Mouse (Mus musculus) forebrain, embryonic 12.5 days (tissue): ENCODE results near the gene Atg101. TPM values are rescaled to one million over a fixed set of nuclear protein-coding genes. Genes with fewer than 3 reads are reported as not detected.

ENCODE experiments used
- ATAC-seq: fragments of 200-750 bp; cut with Nextera tagmentation; 2 replicates; pipeline ENCODE4 v1.8.0; 2017; ENCODE audit warnings: moderate TSS enrichment; ENCODE audit not compliant: low FRiP score
- H3K27ac ChIP-seq: fragments of 300-500 bp; sonication (generic); 2 replicates; pipeline ENCODE4 v1.5.1; 2016; ENCODE audit warnings: mild to moderate bottlenecking
- H3K27me3 ChIP-seq: fragments of 300-500 bp; sonication (generic); 2 replicates; pipeline ENCODE4 v1.6.1; 2016; ENCODE audit warnings: mild to moderate bottlenecking
- H3K36me3 ChIP-seq: fragments of 300-500 bp; sonication (generic); replicated peaks from 2 replicates; pipeline ENCODE4 v1.6.1; 2016; ENCODE audit warnings: mild to moderate bottlenecking
- H3K4me1 ChIP-seq: fragments of 300-500 bp; sonication (generic); 2 replicates; pipeline ENCODE4 v1.6.1; 2016
- H3K4me2 ChIP-seq: fragments of 300-500 bp; sonication (generic); 2 replicates; pipeline ENCODE4 v1.6.1; 2016; ENCODE audit warnings: mild to moderate bottlenecking, moderate library complexity
- H3K4me3 ChIP-seq: fragments of 300-500 bp; sonication (generic); replicated peaks from 2 replicates; pipeline ENCODE4 v1.5.1; 2016; ENCODE audit warnings: mild to moderate bottlenecking
- H3K9ac ChIP-seq: fragments of 300-500 bp; sonication (generic); 2 replicates; pipeline ENCODE4 v1.6.1; 2016; ENCODE audit warnings: mild to moderate bottlenecking
- H3K9me3 ChIP-seq: fragments of 300-500 bp; sonication (generic); 2 replicates; pipeline ENCODE4 v1.6.1; 2016
- WGBS: fragments of 180-500 bp; shearing (Covaris S2); methylation state at CpG from one replicate; pipeline ENCODE4 v1.1.7; 2016; 5-methylcytosine and 5-hydroxymethylcytosine counted together
- polyA plus RNA-seq: library from polyadenylated mRNA; unstranded; fragments of >200 nt; fragmentation: Nextera tagmentation; extraction: Ambion mirVana; gene quantifications from 2 replicates; pipeline ENCODE4 v1.2.1, GENCODE M21; 2016

The Atg101 gene
- polyA plus RNA-seq, 1 experiment from 2014 or later: 61.9 TPM

GRCm38 (mm10) chr15:101295106-101295505 is 11.0 kb downstream of the Atg101 start:
- no peak overlapping the region for H3K27ac ChIP-seq
- no peak overlapping the region for H3K4me3 ChIP-seq
- H3K36me3 ChIP-seq: peaks cover 26% of the 10 kb centered on the region
- no peaks in the 10 kb centered on the region for H3K27me3 ChIP-seq
- H3K9me3 ChIP-seq: no peaks in the 10 kb centered on the region
- ATAC-seq: no peak
- peaks cover 6% of the 10 kb centered on the region; the same call in 1 of the 2 replicates for H3K4me1 ChIP-seq
- H3K9ac ChIP-seq: no peak overlapping the region
- H3K4me2 ChIP-seq: no peak overlapping the region
- WGBS: 83% methylated on average over 7 of the region's 7 CpGs

- 96% methylated on average over 10 of the region's 10 CpGs for whole genome bisulfite sequencing
- H3K9me3 ChIP-seq: no peaks in the 10 kb centered on the region
- H3K4me1 ChIP-seq: peaks cover 6% of the 10 kb centered on the region; the same call in 1 of the 2 replicates
- H3K27me3 ChIP-seq: no peaks in the 10 kb centered on the region
- peaks cover 21% of the 10 kb centered on the region for H3K36me3 ChIP-seq
- no peak for ATAC-seq
- no peak overlapping the region for H3K4me3 ChIP-seq
- H3K4me2 ChIP-seq: no peak overlapping the region
- no peak overlapping the region for H3K27ac ChIP-seq
- no peak overlapping the region for H3K9ac ChIP-seq
Observed at GRCm38 (mm10) chr15:101295616-101296015, 11.5 kb downstream of the Atg101 start.

GRCm38 (mm10) chr15:101296091-101296490 is 12.0 kb downstream of the Atg101 start:
- H3K4me1 ChIP-seq: peaks cover 6% of the 10 kb centered on the region; the same call in 1 of the 2 replicates
- no peak overlapping the region for H3K4me3 ChIP-seq
- 93% methylated on average over 11 of the region's 11 CpGs for WGBS
- H3K27ac ChIP-seq: no peak overlapping the region
- H3K27me3 ChIP-seq: no peaks in the 10 kb centered on the region
- H3K9me3 ChIP-seq: no peaks in the 10 kb centered on the region
- peaks cover 17% of the 10 kb centered on the region for H3K36me3 ChIP-seq
- no peak overlapping the region for H3K4me2 ChIP-seq
- no peak for ATAC-seq
- no peak overlapping the region for H3K9ac ChIP-seq

- Histone ChIP-seq H3K36me3 (0 out of 2 replicates have a peak, but pooled peaks cover under 1% of the 10 kb centered on the region), H3K9me3 (no peaks in the 10 kb centered on the region), H3K27me3 (no peaks in the 10 kb centered on the region), H3K4me2 (no peak overlapping the region; the same call in 1 of the 2 replicates), H3K9ac (0 out of 2 replicates have a peak overlapping the region, but pooled peaks have one; percentile 41), H3K4me1 (peaks cover 6% of the 10 kb centered on the region; the same call in 1 of the 2 replicates), H3K27ac (no peak overlapping the region), H3K4me3 (no peak overlapping the region)
- ATAC-seq: no peak
- 29% methylated on average over 7 of the region's 7 CpGs for WGBS
Observed at GRCm38 (mm10) chr15:101297988-101298387, 13.9 kb downstream of the Atg101 start.

GRCm38 (mm10) chr15:101298550-101298949 is 14.5 kb downstream of the Atg101 start:
- H3K27me3 ChIP-seq: no peaks in the 10 kb centered on the region
- 14% methylated on average over 7 of the region's 7 CpGs for WGBS
- peak overlapping the region; percentile 41 for H3K9ac ChIP-seq
- H3K4me2 ChIP-seq: peak overlapping the region; percentile 35
- H3K4me1 ChIP-seq: peaks cover 6% of the 10 kb centered on the region; the same call in 1 of the 2 replicates
- H3K27ac ChIP-seq: no peak overlapping the region
- no peaks in the 10 kb centered on the region for H3K9me3 ChIP-seq
- H3K4me3 ChIP-seq: no peak overlapping the region
- ATAC-seq: no peak
- H3K36me3 ChIP-seq: no peaks in the 10 kb centered on the region

GRCm38 (mm10) chr15:101299480-101299960 is 15.4 kb downstream of the Atg101 start:
- H3K9ac ChIP-seq: no peak overlapping the region
- H3K27ac ChIP-seq: no peak overlapping the region
- H3K4me2 ChIP-seq: no peak overlapping the region
- 86% methylated on average over 14 of the region's 14 CpGs for WGBS
- no peaks in the 10 kb centered on the region for H3K36me3 ChIP-seq
- H3K27me3 ChIP-seq: no peaks in the 10 kb centered on the region
- H3K9me3 ChIP-seq: no peaks in the 10 kb centered on the region
- ATAC-seq: no peak
- peaks cover 6% of the 10 kb centered on the region; the same call in 1 of the 2 replicates for H3K4me1 ChIP-seq
- no peak overlapping the region for H3K4me3 ChIP-seq

GRCm38 (mm10) chr15:101300128-101300527 is 16.1 kb downstream of the Atg101 start:
- peaks cover 6% of the 10 kb centered on the region; the same call in 1 of the 2 replicates for H3K4me1 ChIP-seq
- H3K27ac ChIP-seq: no peak overlapping the region
- H3K4me2 ChIP-seq: no peak overlapping the region
- WGBS: 76% methylated on average over 6 of the region's 6 CpGs
- no peaks in the 10 kb centered on the region for H3K27me3 ChIP-seq
- H3K9ac ChIP-seq: no peak overlapping the region
- no peaks in the 10 kb centered on the region for H3K9me3 ChIP-seq
- ATAC-seq: no peak
- no peak overlapping the region for H3K4me3 ChIP-seq
- H3K36me3 ChIP-seq: no peaks in the 10 kb centered on the region

- no peak for ATAC-seq
- Histone ChIP-seq H3K4me2 (no peak overlapping the region), H3K36me3 (no peaks in the 10 kb centered on the region), H3K4me1 (peaks cover 6% of the 10 kb centered on the region; the same call in 1 of the 2 replicates), H3K9me3 (no peaks in the 10 kb centered on the region), H3K4me3 (no peak overlapping the region), H3K27ac (no peak overlapping the region), H3K27me3 (no peaks in the 10 kb centered on the region), H3K9ac (no peak overlapping the region)
- WGBS: 76% methylated on average over 3 of the region's 3 CpGs
Observed at GRCm38 (mm10) chr15:101302201-101302600, 18.1 kb downstream of the Atg101 start.

- no peaks in the 10 kb centered on the region for H3K27me3 ChIP-seq
- H3K4me1 ChIP-seq: peaks cover under 1% of the 10 kb centered on the region
- H3K27ac ChIP-seq: no peak overlapping the region
- ATAC-seq: no peak
- WGBS: 89% methylated on average over 4 of the region's 4 CpGs
- H3K4me3 ChIP-seq: no peak overlapping the region
- H3K4me2 ChIP-seq: no peak overlapping the region
- no peaks in the 10 kb centered on the region for H3K9me3 ChIP-seq
- no peaks in the 10 kb centered on the region for H3K36me3 ChIP-seq
- H3K9ac ChIP-seq: no peak overlapping the region
Observed at GRCm38 (mm10) chr15:101303830-101304229, 19.8 kb downstream of the Atg101 start.

- H3K36me3 ChIP-seq: no peaks in the 10 kb centered on the region
- H3K4me2 ChIP-seq: no peak overlapping the region
- H3K4me3 ChIP-seq: no peak overlapping the region
- 87% methylated on average over 4 of the region's 4 CpGs for WGBS
- H3K9ac ChIP-seq: no peak overlapping the region
- H3K27ac ChIP-seq: no peak overlapping the region
- H3K9me3 ChIP-seq: no peaks in the 10 kb centered on the region
- H3K4me1 ChIP-seq: peaks cover 6% of the 10 kb centered on the region
- no peaks in the 10 kb centered on the region for H3K27me3 ChIP-seq
- no peak for ATAC-seq
Observed at GRCm38 (mm10) chr15:101306459-101306858, 22.4 kb downstream of the Atg101 start.

GRCm38 (mm10) chr15:101308440-101309348 is 24.6 kb downstream of the Atg101 start:
- peaks cover 6% of the 10 kb centered on the region for H3K4me1 ChIP-seq
- no peaks in the 10 kb centered on the region for H3K27me3 ChIP-seq
- no peak for ATAC-seq
- H3K27ac ChIP-seq: no peak overlapping the region
- H3K9me3 ChIP-seq: no peaks in the 10 kb centered on the region
- H3K4me3 ChIP-seq: no peak overlapping the region
- 65% methylated on average over 13 of the region's 13 CpGs for WGBS
- no peak overlapping the region for H3K4me2 ChIP-seq
- no peak overlapping the region for H3K9ac ChIP-seq
- no peaks in the 10 kb centered on the region for H3K36me3 ChIP-seq

- H3K4me2 ChIP-seq: no peak overlapping the region
- no peak overlapping the region for H3K4me3 ChIP-seq
- H3K27ac ChIP-seq: no peak overlapping the region
- no peaks in the 10 kb centered on the region for H3K36me3 ChIP-seq
- WGBS: 50% methylated on average over 5 of the region's 5 CpGs
- H3K9me3 ChIP-seq: no peaks in the 10 kb centered on the region
- H3K9ac ChIP-seq: no peak overlapping the region
- no peaks in the 10 kb centered on the region for H3K27me3 ChIP-seq
- H3K4me1 ChIP-seq: peaks cover 6% of the 10 kb centered on the region
- ATAC-seq: no peak
Observed at GRCm38 (mm10) chr15:101309493-101309892, 25.4 kb downstream of the Atg101 start.
